Mouse (Mus musculus): ENCODE results near the gene C2cd2. TPM values are rescaled to one million over a fixed set of nuclear protein-coding genes. Genes with fewer than 3 reads are reported as not detected.

The C2cd2 gene
- polyA plus RNA-seq, 1 experiment, result 21.3 TPM

DNA sequence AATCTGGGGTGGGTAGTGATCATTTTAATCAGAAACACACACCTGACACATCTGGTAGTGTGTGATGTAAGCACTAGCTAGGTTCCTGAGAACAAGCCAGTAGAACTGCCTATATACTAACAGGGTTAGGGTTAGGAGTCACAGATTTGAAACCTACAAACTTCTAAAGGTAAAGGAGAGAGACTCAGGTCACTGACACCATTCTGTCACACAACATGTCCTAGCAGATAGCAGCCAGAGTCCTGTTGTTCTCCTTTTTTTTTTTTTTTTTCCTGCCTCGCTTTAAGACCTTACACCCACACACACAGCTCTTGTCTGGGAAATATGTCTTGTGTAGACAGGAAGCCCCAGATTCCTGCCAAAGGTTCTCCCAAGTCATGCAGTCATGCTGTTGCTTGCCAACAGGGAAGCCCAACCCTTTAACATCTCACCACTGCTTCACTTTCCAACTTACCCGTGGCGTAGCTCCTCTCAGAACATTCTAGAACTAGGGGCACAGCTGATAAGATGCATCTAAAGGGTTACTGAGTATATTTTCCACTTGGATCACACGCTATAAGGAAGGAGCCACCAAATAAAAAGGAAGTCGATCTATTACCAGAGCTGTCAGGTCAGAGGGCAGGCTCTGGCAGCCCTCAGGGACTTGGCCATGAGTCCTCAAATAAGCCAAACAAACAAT lies 64.9 kb downstream of the C2cd2 start:
- TF ChIP-seq POLR2A (IDR thresholded peaks at IDR 0.05; ENCODE audit: low read depth, low read length), result no peak
- no peak for TF ChIP-seq CTCF (IDR thresholded peaks at IDR 0.05; ENCODE audit: extremely low read depth, insufficient read depth, insufficient read length, insufficient replicate concordance)
- DNase-seq (ENCODE audit: low read depth in 1 of 2, low spot score in 2 of 2), result no peak
- Histone ChIP-seq H3K36me3 (ENCODE audit: control insufficient read depth, insufficient read depth, low read length) (no peaks in the 10 kb centered on the region), H3K27ac (ENCODE audit: insufficient read depth, low read length) (no peak overlapping the region), H3K4me1 (ENCODE audit: control insufficient read depth, insufficient read depth, insufficient read length) (no peaks in the 10 kb centered on the region), H3K4me3 (ENCODE audit: extremely low read depth, insufficient read depth, insufficient read length) (no peak overlapping the region), H3K27me3 (ENCODE audit: control insufficient read depth, insufficient read depth, low read length) (no peaks in the 10 kb centered on the region)
- WGBS, result 75% methylated on average over 5 of the region's 5 CpGs

DNA sequence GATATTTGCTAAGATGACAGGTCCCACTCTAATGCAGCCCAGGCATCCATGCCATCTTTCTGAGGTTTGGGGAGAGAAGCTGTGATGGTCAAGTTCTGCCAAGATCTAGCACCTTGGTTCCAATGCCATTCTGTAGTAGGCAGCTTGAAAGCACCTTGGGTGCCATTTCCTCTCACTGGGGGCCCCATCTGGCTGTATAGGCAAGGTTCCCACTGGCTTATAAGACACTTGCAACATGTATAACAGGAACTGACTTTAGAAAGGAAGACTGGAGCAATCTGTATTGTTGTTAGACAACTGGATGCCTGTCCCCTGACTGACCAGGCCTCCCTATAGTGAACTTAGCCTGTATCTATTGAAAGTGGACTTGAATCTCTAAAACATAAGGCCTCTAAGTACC lies 74.6 kb downstream of the C2cd2 start:
- Histone ChIP-seq H3K27ac (ENCODE audit: insufficient read depth, low read length) (no peak overlapping the region), H3K4me3 (ENCODE audit: extremely low read depth, insufficient read depth, insufficient read length) (no peak overlapping the region), H3K4me1 (ENCODE audit: control insufficient read depth, insufficient read depth, insufficient read length) (no peaks in the 10 kb centered on the region), H3K36me3 (ENCODE audit: control insufficient read depth, insufficient read depth, low read length) (peaks cover 3% of the 10 kb centered on the region; the same call in 1 of the 2 replicates), H3K27me3 (ENCODE audit: control insufficient read depth, insufficient read depth, low read length) (no peaks in the 10 kb centered on the region)
- TF ChIP-seq CTCF (IDR thresholded peaks at IDR 0.05; ENCODE audit: extremely low read depth, insufficient read depth, insufficient read length, insufficient replicate concordance) (no peak), POLR2A (IDR thresholded peaks at IDR 0.05; ENCODE audit: low read depth, low read length) (no peak)
- no peak for DNase-seq (ENCODE audit: low read depth in 1 of 2, low spot score in 2 of 2)

DNA sequence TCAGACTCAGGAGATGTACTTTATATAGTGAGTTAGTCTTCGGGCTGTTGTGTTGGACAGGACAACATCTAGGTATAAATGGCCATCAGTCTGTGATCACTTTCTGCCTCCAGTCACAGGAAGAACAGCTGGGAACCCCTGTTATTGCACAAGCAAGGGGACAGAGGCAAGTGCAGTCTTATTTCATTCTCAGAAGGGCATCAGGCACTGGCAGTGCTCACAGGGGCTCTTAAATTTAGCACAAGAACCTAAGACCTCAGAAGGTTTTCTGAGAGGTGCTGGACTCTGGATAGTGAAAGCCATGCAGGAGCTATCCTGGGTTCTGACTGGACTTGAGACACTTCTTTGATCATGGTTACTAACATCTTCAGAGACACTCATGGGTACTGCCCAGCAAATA lies 78.7 kb downstream of the C2cd2 start:
- Histone ChIP-seq H3K27me3 (ENCODE audit: control insufficient read depth, insufficient read depth, low read length) (no peaks in the 10 kb centered on the region), H3K4me1 (ENCODE audit: control insufficient read depth, insufficient read depth, insufficient read length) (no peaks in the 10 kb centered on the region), H3K4me3 (ENCODE audit: extremely low read depth, insufficient read depth, insufficient read length) (no peak overlapping the region), H3K27ac (ENCODE audit: insufficient read depth, low read length) (no peak overlapping the region), H3K36me3 (ENCODE audit: control insufficient read depth, insufficient read depth, low read length) (no peaks in the 10 kb centered on the region)
- WGBS, result 92% methylated on average over 1 of the region's 1 CpGs
- no peak for TF ChIP-seq CTCF (IDR thresholded peaks at IDR 0.05; ENCODE audit: extremely low read depth, insufficient read depth, insufficient read length, insufficient replicate concordance)
- no peak for TF ChIP-seq POLR2A (IDR thresholded peaks at IDR 0.05; ENCODE audit: low read depth, low read length)
- DNase-seq (ENCODE audit: low read depth in 1 of 2, low spot score in 2 of 2), result no peak

DNA sequence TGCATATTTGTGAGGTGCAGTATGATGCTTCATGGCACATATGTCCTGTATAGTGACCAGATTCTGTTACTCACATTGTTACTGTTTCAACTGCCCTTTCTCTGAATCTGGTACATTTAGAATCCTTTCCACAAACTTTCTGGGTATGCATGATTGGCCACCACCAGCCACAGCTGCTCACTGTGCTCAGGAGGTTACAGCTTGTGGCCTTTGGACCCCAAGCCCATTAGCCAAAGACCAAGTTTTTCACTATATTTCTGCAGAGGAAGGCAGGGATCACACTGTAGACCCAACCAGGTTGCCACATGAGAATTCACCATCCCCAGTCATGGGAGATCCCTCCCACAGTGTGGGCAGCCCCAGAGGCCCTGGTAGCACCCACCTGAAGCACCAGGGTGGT lies 79.5 kb downstream of the C2cd2 start:
- no peak overlapping the region for H3K27ac ChIP-seq (ENCODE audit: insufficient read depth, low read length)
- TF ChIP-seq CTCF (IDR thresholded peaks at IDR 0.05; ENCODE audit: extremely low read depth, insufficient read depth, insufficient read length, insufficient replicate concordance), result no peak
- TF ChIP-seq POLR2A (IDR thresholded peaks at IDR 0.05; ENCODE audit: low read depth, low read length), result no peak
- H3K4me3 ChIP-seq (ENCODE audit: extremely low read depth, insufficient read depth, insufficient read length), result no peak overlapping the region
- DNase-seq (ENCODE audit: low read depth in 1 of 2, low spot score in 2 of 2), result no peak
- no peaks in the 10 kb centered on the region for H3K27me3 ChIP-seq (ENCODE audit: control insufficient read depth, insufficient read depth, low read length)
- no peaks in the 10 kb centered on the region for H3K4me1 ChIP-seq (ENCODE audit: control insufficient read depth, insufficient read depth, insufficient read length)
- no peaks in the 10 kb centered on the region for H3K36me3 ChIP-seq (ENCODE audit: control insufficient read depth, insufficient read depth, low read length)

DNA sequence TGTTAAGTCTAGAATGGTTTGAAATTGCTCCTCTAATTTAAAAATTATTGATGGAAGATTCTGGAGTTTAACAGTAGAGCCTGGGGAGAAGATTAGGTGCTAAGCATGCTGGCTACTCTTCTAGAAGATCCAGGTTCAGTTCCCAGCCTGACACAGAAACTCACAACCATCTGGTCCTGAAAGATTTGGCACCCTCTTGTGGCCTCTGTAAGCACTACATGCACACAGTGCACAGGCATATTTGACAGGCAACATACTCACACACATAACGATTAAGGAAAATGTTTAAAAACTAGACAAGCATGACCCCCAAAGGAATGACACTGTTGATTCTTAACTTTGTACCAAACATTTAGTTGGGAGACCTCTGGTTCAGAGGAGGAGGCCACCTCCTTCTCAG lies 83.3 kb downstream of the C2cd2 start:
- no peak overlapping the region for H3K4me3 ChIP-seq (ENCODE audit: extremely low read depth, insufficient read depth, insufficient read length)
- H3K27me3 ChIP-seq (ENCODE audit: control insufficient read depth, insufficient read depth, low read length), result no peaks in the 10 kb centered on the region
- TF ChIP-seq CTCF (IDR thresholded peaks at IDR 0.05; ENCODE audit: extremely low read depth, insufficient read depth, insufficient read length, insufficient replicate concordance) (peak; percentile 59; the same call in 1 of the 2 replicates), POLR2A (IDR thresholded peaks at IDR 0.05; ENCODE audit: low read depth, low read length) (no peak)
- no peak overlapping the region for H3K27ac ChIP-seq (ENCODE audit: insufficient read depth, low read length)
- 89% methylated on average over 1 of the region's 1 CpGs for WGBS
- peak in 1 of 2 experiments; percentile 59 for DNase-seq (ENCODE audit: low read depth in 1 of 2, low spot score in 2 of 2)
- peaks cover 2% of the 10 kb centered on the region; the same call in 1 of the 2 replicates for H3K36me3 ChIP-seq (ENCODE audit: control insufficient read depth, insufficient read depth, low read length)
- no peaks in the 10 kb centered on the region for H3K4me1 ChIP-seq (ENCODE audit: control insufficient read depth, insufficient read depth, insufficient read length)

DNA sequence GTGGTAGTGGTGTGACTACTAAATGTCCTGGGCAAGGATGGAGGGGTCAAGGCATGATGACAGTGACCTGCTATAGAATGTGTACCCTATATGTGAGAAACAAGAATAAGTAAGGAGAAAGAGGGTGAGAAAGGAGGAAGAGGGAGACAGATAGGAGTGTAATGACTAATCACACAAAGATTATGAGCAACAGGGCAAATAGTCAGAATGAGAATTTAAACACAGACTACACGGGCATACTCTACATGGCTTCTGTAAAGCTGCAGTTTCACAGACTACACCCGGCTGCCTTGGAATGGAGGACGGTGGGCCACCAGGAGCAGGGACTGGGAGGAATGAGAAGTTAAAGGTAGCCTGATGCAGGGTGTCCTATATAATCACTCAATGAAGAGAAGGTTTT lies 84.9 kb downstream of the C2cd2 start:
- Histone ChIP-seq H3K27ac (ENCODE audit: insufficient read depth, low read length) (no peak overlapping the region), H3K4me3 (ENCODE audit: extremely low read depth, insufficient read depth, insufficient read length) (no peak overlapping the region), H3K4me1 (ENCODE audit: control insufficient read depth, insufficient read depth, insufficient read length) (no peaks in the 10 kb centered on the region), H3K27me3 (ENCODE audit: control insufficient read depth, insufficient read depth, low read length) (no peaks in the 10 kb centered on the region), H3K36me3 (ENCODE audit: control insufficient read depth, insufficient read depth, low read length) (peaks cover 2% of the 10 kb centered on the region; the same call in 1 of the 2 replicates)
- DNase-seq (ENCODE audit: low read depth in 1 of 2, low spot score in 2 of 2), result no peak
- 91% methylated on average over 3 of the region's 3 CpGs for WGBS
- no peak for TF ChIP-seq POLR2A (IDR thresholded peaks at IDR 0.05; ENCODE audit: low read depth, low read length)

DNA sequence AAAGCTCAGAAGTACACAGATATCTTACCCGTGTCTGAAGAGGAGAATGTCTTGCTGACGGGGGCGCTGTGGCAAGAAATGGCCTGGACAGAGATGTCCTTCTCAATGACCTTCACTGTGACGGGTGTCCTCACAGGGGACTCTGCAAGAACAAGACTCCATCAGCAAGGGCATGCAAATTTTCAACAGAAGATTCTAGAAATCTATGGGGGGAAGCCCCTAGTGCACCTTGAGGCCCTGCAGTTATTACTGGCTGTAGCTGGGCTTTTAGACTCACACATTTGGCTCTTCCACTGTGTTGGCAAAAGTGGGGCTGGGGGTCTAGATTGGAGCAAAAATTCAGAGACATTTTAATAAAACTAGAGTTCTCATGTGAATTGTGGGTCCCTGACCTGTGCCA lies 87.3 kb downstream of the C2cd2 start:
- 94% methylated on average over 4 of the region's 4 CpGs for WGBS
- Histone ChIP-seq H3K4me1 (ENCODE audit: control insufficient read depth, insufficient read depth, insufficient read length) (no peaks in the 10 kb centered on the region), H3K27me3 (ENCODE audit: control insufficient read depth, insufficient read depth, low read length) (no peaks in the 10 kb centered on the region), H3K27ac (ENCODE audit: insufficient read depth, low read length) (no peak overlapping the region), H3K36me3 (ENCODE audit: control insufficient read depth, insufficient read depth, low read length) (peaks cover 2% of the 10 kb centered on the region; the same call in 1 of the 2 replicates), H3K4me3 (ENCODE audit: extremely low read depth, insufficient read depth, insufficient read length) (no peak overlapping the region)
- no peak for DNase-seq (ENCODE audit: low read depth in 1 of 2, low spot score in 2 of 2)
- TF ChIP-seq POLR2A (IDR thresholded peaks at IDR 0.05; ENCODE audit: low read depth, low read length) (no peak), CTCF (IDR thresholded peaks at IDR 0.05; ENCODE audit: extremely low read depth, insufficient read depth, insufficient read length, insufficient replicate concordance) (no peak)

All from spleen, adult 2 months (tissue).